Mouse (Mus musculus) testis, adult 10 weeks (tissue): ENCODE measurements around the gene Gm6657. TPM values are rescaled to one million over a fixed set of nuclear protein-coding genes. Genes with fewer than 3 reads are reported as not detected.

Experiments
- polyA plus RNA-seq: library from polyadenylated mRNA; stranded (reverse); fragments of 350-450 nt; fragmentation: Illumina TruSeq; extraction: RNeasy Lipid Tissue Mini Kit (QIAGEN cat#74804); gene quantifications from one replicate; pipeline ENCODE4 v1.2.3, GENCODE M21; 2014; ENCODE audit warnings: low read depth, low replicate concordance

The Gm6657 gene
- 441 TPM for polyA plus RNA-seq

GRCm38 (mm10) chr12:78193942-78194341 lies at the start of gene Gm6657:
Gene Gm6657, plus strand, starts transcription at chr12:78194242.

DNA sequence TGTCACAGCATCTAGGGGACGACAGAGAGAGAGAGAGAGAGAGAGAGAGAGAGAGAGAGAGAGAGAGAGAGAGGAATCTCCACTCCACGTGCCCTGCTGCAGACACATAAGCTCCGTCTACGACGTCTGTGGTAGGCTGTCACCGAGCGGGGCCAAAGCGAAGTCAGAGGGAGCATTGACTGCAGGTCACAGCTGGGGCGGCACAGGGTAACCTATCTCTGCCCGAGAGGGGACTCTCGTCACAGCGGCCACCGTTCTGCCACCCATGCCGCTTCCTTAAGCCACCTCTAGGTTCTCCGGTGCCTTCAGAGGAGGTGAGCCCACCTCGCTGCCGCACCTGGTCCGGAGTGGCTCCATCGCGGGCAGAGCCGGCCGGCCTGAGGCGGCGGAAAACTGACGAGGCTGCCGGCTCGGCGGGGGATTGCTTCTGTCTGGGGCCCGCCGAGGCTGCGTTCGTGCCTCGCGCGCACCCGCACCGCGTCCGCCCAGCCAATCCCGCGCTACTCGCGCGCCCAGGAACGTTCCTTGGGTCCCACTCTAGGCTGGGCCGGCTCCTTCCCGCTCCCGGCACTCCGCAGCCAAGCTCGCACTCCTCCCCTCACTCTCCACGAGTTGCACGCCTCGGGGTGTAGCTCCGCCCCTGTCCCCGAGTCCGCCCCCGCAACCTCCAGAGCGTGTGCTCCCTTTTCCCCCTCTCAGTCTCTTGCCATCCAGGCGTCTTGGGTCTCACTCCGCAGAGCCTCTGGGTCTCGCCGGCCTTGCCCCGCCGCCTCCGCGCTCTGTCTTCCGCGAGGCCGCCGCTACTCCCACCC lies 31.9 kb downstream of the Gm6657 start, which contains the start of gene Gphn:
Gene Gphn (plus strand): TSS at position 673 of the 812 bp plus-strand sequence.

Other genes starting within 250 kb of the Gm6657 start
- gene Gphn, start 32.1 kb downstream of the Gm6657 start, polyA plus RNA-seq, result 36.5 TPM